Mouse (Mus musculus) CH12.LX (cell line): ENCODE data around the gene H2-Q1.

Source experiments
- CHD1 ChIP-seq: IDR thresholded peaks from 2 replicates; pipeline ENCODE4 v1.6.1; 2012; ENCODE audit warnings: low read depth, low read length, improper control_type of control experiment, inconsistent platforms
- CTCF ChIP-seq, 2 experiments: IDR thresholded peaks in 1 of 2; conservative IDR thresholded peaks in 1 of 2; 2 replicates each; pipeline ENCODE4 v1.5.1; 2011 to 2012; ENCODE audit warnings: low read depth in 2 of 2, low read length in 2 of 2, improper control_type of control experiment in 1 of 2, inconsistent platforms in 1 of 2, mild to moderate bottlenecking in 1 of 2, moderate library complexity in 1 of 2
- HCFC1 ChIP-seq: IDR thresholded peaks from 2 replicates; pipeline ENCODE4 v1.6.1; 2012; ENCODE audit warnings: low read depth, mild to moderate bottlenecking, inconsistent platforms, low read length, improper control_type of control experiment
- MAX ChIP-seq: IDR thresholded peaks from 2 replicates; pipeline ENCODE4 v1.6.1; 2011; ENCODE audit warnings: low read length, improper control_type of control experiment
- NELFE ChIP-seq: IDR thresholded peaks from 2 replicates; pipeline ENCODE4 v1.6.1; 2011; ENCODE audit warnings: low read depth, low read length, improper control_type of control experiment
- POLR2A ChIP-seq: IDR thresholded peaks from 2 replicates; pipeline ENCODE4 v1.6.1; 2011; ENCODE audit warnings: low read depth, mild to moderate bottlenecking, improper control_type of control experiment, low read length
- POLR2AphosphoS2 ChIP-seq: IDR thresholded peaks from 2 replicates; pipeline ENCODE4 v1.6.1; 2011; ENCODE audit warnings: low read depth, low read length, improper control_type of control experiment
- TBP ChIP-seq: conservative IDR thresholded peaks from 2 replicates; pipeline ENCODE4 v1.6.1; 2011; ENCODE audit warnings: low read depth, low read length, improper control_type of control experiment
- USF2 ChIP-seq: conservative IDR thresholded peaks from 2 replicates; pipeline ENCODE4 v1.6.1; 2011; ENCODE audit warnings: low read depth, low read length, improper control_type of control experiment
- ZMIZ1 ChIP-seq: IDR thresholded peaks from 2 replicates; pipeline ENCODE4 v1.6.1; 2012; ENCODE audit warnings: low read depth, mild to moderate bottlenecking, inconsistent platforms, low read length, improper control_type of control experiment

GRCm38 (mm10) chr17:35358763-35359469, 38.7 kb downstream of the H2-Q1 start:
- TF ChIP-seq HCFC1 (no peak), CTCF (conservative IDR thresholded peaks at IDR 0.05 in 1 of 2, IDR thresholded peaks at IDR 0.05 in 1 of 2; ENCODE audit: low read depth in 2 of 2, low read length in 2 of 2) (no peak), CHD1 (no peak), TBP (no peak), ZMIZ1 (no peak), USF2 (no peak), MAX (no peak), POLR2A (no peak), NELFE (no peak), POLR2AphosphoS2 (no peak)
